Mouse (Mus musculus) gastrocnemius, postnatal 10 days (tissue): ENCODE results near the gene Clspn. TPM values are rescaled to one million over a fixed set of nuclear protein-coding genes. Genes with fewer than 3 reads are reported as not detected.

Experiments used
- DNase-seq: peaks from one replicate; pipeline ENCODE4 v3.0.0; 2021; ENCODE audit warnings: mixed read lengths
- total RNA-seq, 2 experiments: library from RNA; stranded (reverse); gene quantifications; 2 replicates each; pipeline ENCODE4 v1.2.3; 2021

The Clspn gene
- total RNA-seq, 2 experiments from 2014 or later, result 5.7 to 6.9 TPM

GRCm38 (mm10) chr4:126563798-126564197, 7.1 kb downstream of the Clspn start:
- no peak for DNase-seq

DNA sequence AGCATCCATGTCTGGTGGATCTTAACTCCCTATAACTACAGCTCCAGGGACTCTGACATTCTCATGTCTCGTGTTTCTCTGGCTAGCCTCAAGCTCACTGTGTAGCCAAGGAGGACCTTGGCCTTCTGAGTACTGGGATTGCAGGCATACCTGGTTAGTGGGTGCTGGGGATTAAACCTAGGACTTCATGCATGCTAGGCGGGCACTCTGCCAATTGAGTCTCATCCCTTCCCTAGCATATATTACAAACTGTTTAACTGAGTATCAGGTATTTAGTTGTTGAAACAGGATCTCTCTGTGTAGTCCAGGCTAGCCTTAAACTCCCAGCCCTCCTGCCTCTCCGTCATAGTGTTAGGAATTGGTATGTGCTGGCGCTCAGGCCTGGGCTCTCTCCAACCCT, 10.5 kb downstream of the Clspn start:
- DNase-seq, result no peak

DNA sequence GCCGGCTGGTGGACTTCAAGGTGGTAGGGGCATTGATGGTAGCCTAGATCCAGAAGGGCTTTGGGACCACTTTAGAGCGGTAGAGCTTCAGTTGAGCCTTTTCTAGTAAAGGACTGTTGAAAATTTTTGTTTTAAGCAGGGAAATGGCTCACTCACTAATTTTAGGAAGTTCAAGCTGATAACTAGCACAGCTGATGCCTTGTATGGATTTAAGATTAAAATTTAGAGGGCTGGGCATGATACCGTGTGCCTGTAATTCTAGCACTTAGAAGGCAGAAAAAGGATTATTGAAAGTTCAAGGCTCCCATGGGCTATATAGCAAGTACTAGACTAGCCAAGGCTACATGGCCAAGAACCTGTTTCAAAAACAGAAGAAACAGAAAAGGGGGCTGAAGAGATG, 13.0 kb downstream of the Clspn start:
- DNase-seq, result no peak

DNA sequence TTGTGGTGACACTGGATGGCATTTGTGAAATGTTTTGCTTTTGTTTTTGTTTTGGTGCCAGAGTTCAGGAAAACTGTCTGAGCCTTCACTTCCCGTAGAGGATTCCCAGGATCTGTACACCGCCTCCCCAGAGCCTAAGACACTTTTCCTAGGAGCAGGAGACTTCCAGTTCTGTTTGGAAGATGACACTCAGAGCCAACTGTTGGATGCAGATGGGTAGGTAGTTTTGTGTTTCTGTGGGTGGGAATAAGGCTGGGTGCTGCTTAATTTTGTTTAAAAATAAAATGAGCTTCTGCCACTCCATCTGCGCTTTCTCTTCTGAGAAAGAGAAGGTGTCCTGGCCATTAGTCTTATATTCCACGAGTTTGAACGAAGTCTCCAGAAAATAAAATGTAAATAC, 19.5 kb downstream of the Clspn start:
- DNase-seq, result no peak

GRCm38 (mm10) chr4:126577920-126578319, 21.2 kb downstream of the Clspn start:
- no peak for DNase-seq

DNA sequence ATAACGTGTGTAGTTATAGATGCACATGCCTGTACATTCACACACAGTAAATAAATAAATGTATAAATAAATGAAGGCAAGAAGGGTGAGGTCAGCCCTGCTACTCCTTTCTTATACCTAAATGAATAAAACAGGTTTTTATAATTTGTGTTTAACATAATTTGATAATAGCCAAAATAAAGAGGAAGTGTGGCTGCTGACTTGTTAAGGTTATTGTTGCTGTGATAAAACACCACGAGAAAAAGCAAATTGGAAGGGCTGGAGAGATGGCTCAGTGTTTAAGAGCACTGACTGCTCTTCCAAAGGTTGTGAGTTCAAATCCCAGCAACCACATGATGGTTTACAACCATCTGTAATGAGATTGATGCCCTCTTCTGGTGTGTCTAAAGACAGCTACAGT, 22.3 kb downstream of the Clspn start:
- no peak for DNase-seq

GRCm38 (mm10) chr4:126585739-126586138, 29.0 kb downstream of the Clspn start:
- no peak for DNase-seq

- DNase-seq, result no peak
These were observed 35.3 kb downstream of the Clspn start for GRCm38 (mm10) chr4:126592039-126592438.

DNA sequence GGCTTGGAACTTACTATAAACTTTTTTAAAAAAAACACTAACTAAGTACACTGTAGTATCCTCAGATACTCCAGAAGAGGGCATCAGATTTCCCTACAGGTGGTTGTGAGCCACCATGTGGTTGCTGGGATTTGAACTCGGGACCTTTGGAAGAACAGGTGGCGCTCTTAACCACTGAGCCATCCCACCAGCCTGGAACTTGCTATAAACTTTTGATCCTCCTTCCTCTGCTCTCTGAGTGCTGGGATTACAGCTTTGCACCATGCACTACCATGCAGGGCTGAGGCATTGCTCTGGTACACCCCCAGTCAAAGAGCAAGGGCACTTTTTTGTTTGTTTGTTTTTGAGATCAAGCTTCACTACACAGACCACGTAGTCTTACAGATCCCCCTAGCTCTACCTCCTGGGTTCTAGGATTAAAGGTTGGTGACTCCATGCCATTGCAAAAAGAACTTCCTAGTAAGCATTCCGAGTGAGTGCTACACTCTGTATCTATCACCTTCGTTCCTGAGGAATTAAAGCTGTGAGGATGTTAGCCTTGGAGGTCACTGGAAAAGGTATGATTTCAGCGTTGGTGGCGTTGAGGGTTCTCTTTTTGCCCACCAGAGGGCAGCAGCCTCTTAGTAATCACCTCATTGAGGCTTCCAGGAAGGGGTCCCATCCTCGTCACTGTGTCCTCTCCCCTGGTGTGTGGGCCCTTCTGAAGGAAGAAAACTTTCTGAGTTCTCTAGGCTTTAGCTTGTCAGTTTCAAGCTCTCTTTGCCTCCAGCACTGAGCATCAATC, 43.4 kb downstream of the Clspn start:
- peak; percentile 56 for DNase-seq

GRCm38 (mm10) chr4:126601597-126602444, 45.1 kb downstream of the Clspn start:
- peak; percentile 20 for DNase-seq

DNA sequence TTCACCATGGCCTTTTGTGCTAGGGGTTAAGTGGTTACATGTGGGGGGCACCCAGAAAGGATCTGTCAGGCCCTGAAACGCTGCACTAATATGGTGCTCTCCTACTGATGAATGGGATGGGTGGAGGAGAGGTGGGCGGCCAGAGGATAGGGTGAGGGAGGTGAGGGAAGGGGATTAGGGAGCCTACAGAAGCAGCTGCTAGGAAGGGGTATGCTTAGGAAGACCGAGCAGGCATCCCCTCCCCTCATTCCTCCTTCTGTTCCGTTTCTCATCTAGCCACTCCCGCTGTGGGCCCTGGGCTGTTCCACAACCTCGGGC, 45.7 kb downstream of the Clspn start:
- no peak for DNase-seq

DNA sequence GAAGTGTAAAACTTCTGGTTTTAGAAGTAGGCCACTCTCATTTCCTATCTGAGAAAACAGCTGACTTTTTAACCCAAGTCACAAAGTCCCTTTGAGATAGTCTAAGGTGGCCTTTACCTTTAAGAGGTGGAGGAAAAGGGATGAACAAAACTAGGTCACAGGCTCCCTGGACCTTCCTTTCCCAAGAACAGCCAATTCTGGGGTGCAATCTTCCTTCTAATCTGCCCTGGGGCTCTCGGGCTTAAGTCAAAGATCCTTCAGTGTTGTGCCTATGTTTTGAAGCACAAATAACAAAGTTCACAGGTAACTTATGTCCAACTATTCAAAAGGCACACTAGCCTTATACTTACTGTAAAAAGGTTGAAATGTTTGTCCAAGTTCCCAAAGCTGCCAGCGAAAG, 47.4 kb downstream of the Clspn start:
- no peak for DNase-seq

DNA sequence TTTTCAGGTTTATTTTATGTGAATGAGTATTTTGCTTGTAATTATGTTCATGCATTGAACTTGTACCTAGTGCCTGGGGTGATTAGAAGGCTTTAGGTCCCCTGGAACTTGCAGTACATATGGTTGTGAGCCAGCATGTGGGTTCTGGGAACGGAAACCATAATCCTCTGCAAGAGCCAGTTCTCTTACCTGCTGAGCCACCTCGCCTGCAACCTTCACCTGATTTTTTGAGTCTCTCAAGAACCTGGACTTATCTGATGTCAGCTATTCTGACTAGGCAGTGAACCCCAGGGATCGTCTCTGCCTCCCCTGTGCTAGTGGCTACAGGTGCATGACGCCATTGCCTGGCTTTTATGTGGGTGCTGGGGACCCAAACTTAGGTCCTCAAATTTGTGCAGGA, 49.0 kb downstream of the Clspn start:
- DNase-seq, result no peak

GRCm38 (mm10) chr4:126609606-126610181, 53.0 kb downstream of the Clspn start, which contains the start of gene 5730409E04Rik:
Gene 5730409E04Rik, plus strand, starts transcription at chr4:126609818.
- DNase-seq, result peak; percentile 90

DNA sequence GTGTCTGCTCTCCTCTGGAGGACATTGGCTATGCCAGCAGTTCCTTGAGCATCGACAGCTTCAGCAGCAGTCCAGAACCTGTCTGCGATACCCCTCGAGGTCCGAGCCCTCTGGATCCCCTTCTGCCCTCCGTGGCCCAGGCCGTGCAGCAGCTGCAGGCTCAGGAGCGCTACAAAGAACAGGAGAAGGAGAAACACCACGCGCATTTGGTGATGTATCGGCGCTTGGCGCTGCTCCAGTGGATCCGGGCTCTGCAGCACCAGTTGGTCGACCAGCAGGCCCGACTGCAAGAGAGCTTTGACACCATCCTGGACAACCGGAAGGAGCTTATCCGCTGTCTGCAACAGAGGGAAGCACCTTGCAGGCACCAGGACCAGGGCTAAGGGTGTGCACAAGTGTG, 55.3 kb downstream of the Clspn start:
- DNase-seq, result no peak

GRCm38 (mm10) chr4:126616312-126616711, 59.6 kb downstream of the Clspn start:
- no peak for DNase-seq

GRCm38 (mm10) chr4:126619691-126620330, 63.1 kb downstream of the Clspn start:
- no peak for DNase-seq

DNA sequence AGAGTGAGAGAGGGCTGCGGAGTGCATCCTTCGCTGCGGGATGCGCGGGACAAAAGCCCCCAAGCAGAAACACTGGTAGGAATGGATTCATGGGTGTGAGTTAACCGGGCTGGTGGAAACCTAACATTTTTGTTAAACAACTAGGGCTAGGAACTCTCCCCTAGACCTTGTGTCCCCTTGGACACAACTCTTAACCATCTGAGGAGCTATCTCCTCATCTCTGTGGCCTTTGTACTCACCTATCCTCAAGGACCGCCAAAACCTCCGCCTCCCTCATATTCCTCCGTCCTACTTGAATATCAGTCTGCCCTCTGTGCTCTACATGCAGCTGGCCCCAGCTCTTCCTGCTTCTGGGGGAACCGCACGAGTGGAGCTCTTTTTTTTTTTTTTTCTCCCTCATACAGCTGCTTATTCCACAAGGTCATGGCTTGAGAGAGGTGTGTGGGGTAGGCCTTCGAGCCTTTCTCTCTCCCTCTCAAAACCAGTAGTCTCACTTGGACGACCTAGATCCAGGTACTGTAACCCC, 63.7 kb downstream of the Clspn start:
- no peak for DNase-seq

DNA sequence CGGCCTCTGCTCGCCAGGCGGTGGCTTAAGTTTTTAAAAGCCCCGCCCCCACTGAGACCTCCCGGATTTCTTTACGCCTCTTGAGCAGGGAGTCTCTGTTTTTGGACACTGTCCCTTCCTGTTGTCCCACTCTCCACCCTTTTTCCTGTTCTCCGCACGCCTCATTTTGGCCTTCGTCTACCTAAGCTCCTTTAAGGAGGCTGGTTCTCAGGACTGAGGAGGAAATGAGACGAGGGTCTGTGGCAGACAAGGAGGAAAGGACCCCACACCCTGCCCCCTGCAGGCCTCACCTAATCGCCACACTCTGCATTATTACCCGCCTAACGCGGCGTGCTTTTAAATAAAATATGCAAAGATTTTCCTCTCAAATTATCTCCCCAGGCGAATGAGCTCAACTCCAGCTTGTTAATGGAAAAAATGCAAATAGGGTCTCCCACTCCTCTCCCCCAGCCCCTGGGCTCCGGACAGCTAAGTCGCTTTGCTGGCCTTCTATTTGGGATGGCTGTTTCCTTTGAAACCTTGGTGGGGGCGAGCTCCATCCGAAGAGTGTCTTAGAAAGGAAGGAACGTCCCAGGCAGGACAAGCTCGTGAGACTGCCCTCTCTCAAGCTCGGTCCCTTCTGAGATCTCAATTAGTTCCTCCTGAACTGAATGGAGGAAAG, 70.4 kb downstream of the Clspn start:
- DNase-seq, result no peak

DNA sequence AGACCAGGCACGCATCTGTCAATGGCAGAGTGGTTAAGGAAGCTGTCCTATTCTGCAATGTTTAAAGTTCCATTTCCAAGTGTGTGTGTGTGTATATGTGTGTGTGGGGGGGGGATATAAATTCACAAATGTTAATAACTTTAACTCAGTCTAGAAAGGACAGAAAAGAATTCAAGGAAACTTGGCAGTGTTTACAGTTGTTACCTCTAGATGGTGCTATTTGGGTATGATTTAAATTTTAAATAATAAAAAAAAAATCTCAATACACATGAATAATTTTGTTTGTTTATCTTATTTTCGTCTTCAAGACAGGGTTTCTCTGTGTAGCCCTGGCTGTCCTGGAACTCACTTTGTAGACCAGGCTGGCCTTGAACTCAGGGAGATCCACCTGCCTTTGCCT, 75.2 kb downstream of the Clspn start:
- DNase-seq, result no peak

DNA sequence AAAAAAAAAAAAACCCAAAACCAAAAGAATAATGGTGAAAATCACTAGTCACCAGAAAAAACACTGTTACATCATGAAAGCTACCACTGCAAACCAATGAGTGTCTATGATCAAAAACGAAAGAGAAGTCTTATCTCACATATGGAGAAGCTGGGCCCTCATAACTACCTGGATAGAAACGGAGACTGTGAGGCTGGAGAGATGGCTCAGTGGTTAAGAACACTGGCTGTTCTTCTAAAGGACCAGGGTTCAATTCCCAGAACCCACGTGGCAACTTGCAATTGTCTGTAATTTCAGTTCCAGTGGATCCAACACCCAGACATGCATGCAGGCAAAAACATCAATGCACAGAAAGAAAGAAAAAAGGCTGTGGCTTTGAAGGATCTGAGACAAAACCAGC, 75.9 kb downstream of the Clspn start:
- no peak for DNase-seq

GRCm38 (mm10) chr4:126636330-126636729, 79.6 kb downstream of the Clspn start:
- DNase-seq, result no peak
